Mouse (Mus musculus) olfactory bulb, adult 2 months (tissue): ENCODE results near the gene Bhlha15. TPM values are rescaled to one million over a fixed set of nuclear protein-coding genes. Genes with fewer than 3 reads are reported as not detected.

Experiments
- H3K27ac ChIP-seq: fragments of 200-500 bp; 2 replicates; pipeline ENCODE4 v1.5.1; 2012; ENCODE audit warnings: low read depth, low read length; ENCODE audit not compliant: insufficient read depth
- H3K4me1 ChIP-seq: fragments of 200-500 bp; 2 replicates; pipeline ENCODE4 v1.6.1; 2012; ENCODE audit warnings: low read length; ENCODE audit not compliant: control insufficient read depth, insufficient read depth
- H3K4me3 ChIP-seq: fragments of 200-500 bp; 2 replicates; pipeline ENCODE4 v1.5.1; 2012; ENCODE audit warnings: mild to moderate bottlenecking, low read depth, low read length, moderate library complexity; ENCODE audit not compliant: insufficient read depth
- CTCF ChIP-seq: fragments of 200-500 bp; IDR thresholded peaks from 2 replicates; pipeline ENCODE4 v1.5.1; 2012; ENCODE audit warnings: low read depth, mild to moderate bottlenecking, low read length, moderate library complexity; ENCODE audit not compliant: insufficient read depth
- POLR2A ChIP-seq: fragments of 200-500 bp; IDR thresholded peaks from 2 replicates; pipeline ENCODE4 v1.6.1; 2012; ENCODE audit warnings: mild to moderate bottlenecking, low read depth, low read length, moderate library complexity; ENCODE audit not compliant: insufficient read depth
- WGBS: fragments of 180-500 bp; shearing (Covaris S2); methylation state at CpG from one replicate; pipeline ENCODE4 v1.1.7; 2018; 5-methylcytosine and 5-hydroxymethylcytosine counted together
- polyA plus RNA-seq: library from polyadenylated mRNA; stranded (reverse); fragments of >200 nt; gene quantifications from 2 replicates; pipeline ENCODE4 v1.2.4, GENCODE M21; 2012; ENCODE audit warnings: low replicate concordance; ENCODE audit not compliant: missing spikeins, insufficient read depth, insufficient read length

Gene Bhlha15
- polyA plus RNA-seq, 1 experiment = not detected

DNA sequence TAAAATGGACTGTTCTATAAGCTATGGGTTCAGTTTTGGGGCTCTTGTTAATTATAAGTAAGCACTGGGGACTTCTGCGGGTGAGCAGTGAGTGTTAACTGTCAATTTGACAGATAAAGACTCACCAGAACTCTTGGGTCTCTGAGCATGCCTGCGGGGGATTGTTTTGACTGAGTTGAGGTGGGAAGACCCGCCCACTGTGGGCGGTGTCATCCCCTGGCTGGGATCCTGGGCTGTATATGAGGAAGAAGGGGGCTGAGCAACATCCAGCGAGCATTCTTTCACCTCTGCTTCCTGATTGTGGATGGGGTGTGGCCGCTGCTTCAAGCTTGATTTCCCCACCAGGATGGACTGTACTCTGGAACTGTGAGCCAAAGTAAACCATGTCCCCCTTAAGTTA is 44.1 kb downstream of the Bhlha15 start:
- Histone ChIP-seq H3K27ac (peak overlapping the region; percentile 4; the same call in 1 of the 2 replicates), H3K4me3 (no peak overlapping the region), H3K4me1 (peaks cover 5% of the 10 kb centered on the region; the same call in 1 of the 2 replicates)
- no peak for TF ChIP-seq CTCF
- TF ChIP-seq POLR2A = no peak
- WGBS = 55% methylated on average over 6 of the region's 6 CpGs

DNA sequence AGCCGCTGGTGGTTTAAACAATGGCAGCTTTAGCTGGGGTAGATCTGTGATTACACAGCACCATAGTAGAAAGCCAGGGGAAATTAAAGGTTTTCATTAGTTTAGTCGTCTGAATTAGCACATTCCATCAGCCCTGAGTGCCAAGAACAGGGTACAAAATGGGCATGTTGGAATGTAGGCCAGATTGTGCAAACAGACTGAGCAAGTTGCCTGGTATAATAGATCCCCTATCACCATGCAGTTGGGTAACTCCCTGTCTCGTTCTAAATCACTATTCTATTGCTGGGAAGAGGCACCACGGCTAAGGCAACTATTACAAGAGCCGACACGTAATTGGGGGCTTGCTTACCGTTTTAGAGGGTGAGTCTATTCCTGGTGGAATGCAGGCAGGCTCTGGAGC is 44.6 kb downstream of the Bhlha15 start:
- no peak overlapping the region for H3K27ac ChIP-seq
- H3K4me3 ChIP-seq = no peak overlapping the region
- H3K4me1 ChIP-seq = peaks cover 5% of the 10 kb centered on the region; the same call in 1 of the 2 replicates
- WGBS = 20% methylated on average over 7 of the region's 7 CpGs
- no peak for TF ChIP-seq CTCF
- TF ChIP-seq POLR2A = no peak

GRCm38 (mm10) chr5:144238969-144239368 is 48.9 kb downstream of the Bhlha15 start:
- Histone ChIP-seq H3K4me3 (no peak overlapping the region), H3K4me1 (peaks cover 3% of the 10 kb centered on the region; the same call in 1 of the 2 replicates), H3K27ac (no peak overlapping the region)
- WGBS = 89% methylated on average over 1 of the region's 1 CpGs
- no peak for TF ChIP-seq CTCF

Other genes with a start within 250 kb of the Bhlha15 start
- gene Ccz1, start 175.4 kb upstream of the Bhlha15 start, polyA plus RNA-seq = 341 TPM in 1 of 2 replicates, not detected in the other
- not detected in 2 replicates for gene Ocm, start 163.6 kb upstream of the Bhlha15 start, polyA plus RNA-seq
- not detected in 2 replicates for gene Lmtk2, start 89.8 kb upstream of the Bhlha15 start, polyA plus RNA-seq
- gene Tecpr1, start 33.3 kb downstream of the Bhlha15 start, polyA plus RNA-seq = 771 TPM in 1 of 2 replicates, not detected in the other
- gene Bri3, start 54.2 kb downstream of the Bhlha15 start, polyA plus RNA-seq = not detected in 2 replicates
- not detected in 2 replicates for gene Baiap2l1, start 167.8 kb downstream of the Bhlha15 start, polyA plus RNA-seq